Comparison of ENCODE assay signal across 8 mouse cellular contexts in the genomic region with DNA sequence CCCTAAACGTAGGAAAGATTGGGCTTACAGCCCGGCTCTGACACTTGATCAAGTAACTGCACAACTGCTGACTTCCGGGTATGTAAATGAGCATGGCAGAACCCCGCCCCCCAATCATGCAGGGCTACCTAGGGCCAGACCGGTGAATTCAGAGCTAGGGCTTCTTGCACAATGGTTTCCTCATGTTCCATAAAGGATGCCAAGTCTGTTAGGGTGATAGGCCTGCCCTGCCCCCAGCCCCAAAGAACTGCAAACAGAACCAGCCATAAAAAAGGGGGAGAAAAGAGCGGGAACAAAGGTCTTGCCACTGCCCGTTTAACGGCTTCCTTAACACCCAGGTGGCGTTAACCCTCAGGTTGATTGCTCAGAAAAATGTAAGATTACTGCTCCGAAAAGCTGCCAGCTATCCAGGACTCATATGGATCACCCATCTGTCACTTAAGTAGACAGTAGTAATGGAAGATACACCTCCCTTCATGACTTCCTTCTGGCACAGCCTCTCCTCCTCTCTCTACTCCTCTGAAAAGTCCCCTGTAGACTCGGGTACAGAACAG. TPM values are rescaled to one million over a fixed set of nuclear protein-coding genes. Genes with fewer than 3 reads are reported as not detected.
DNase-seq lines count a peak whose midpoint lies in the region; ATAC-seq and TF ChIP-seq lines count a peak whose summit lies in the region.

No protein-coding gene starts in this region.

- no peak overlapping the region for H3K9ac ChIP-seq in heart, embryonic 12.5 days
- H3K9ac ChIP-seq in heart, adult 2 months (ENCODE audit: low read depth, low read length): no peak overlapping the region
- peak overlapping the region; percentile 66 for H3K9ac ChIP-seq in liver, adult 2 months (ENCODE audit: low read depth, low read length)

- peak overlapping the region; percentile 17; the same call in 1 of the 2 replicates for H3K4me2 ChIP-seq in heart, embryonic 12.5 days

- no peak for TF ChIP-seq POLR2A in heart, adult 2 months (IDR thresholded peaks at IDR 0.05; ENCODE audit: insufficient read depth, low read depth, low read length)
- TF ChIP-seq POLR2A in liver, adult 2 months (IDR thresholded peaks at IDR 0.05; ENCODE audit: extremely low read depth, insufficient read depth, low read length): no peak

- peaks cover 5% of the 10 kb centered on the region; the same call in 1 of the 2 replicates for H3K9me3 ChIP-seq in heart, embryonic 12.5 days (replicated peaks)
- no peaks in the 10 kb centered on the region; the same call in 1 of the 2 replicates for H3K9me3 ChIP-seq in G1E (replicated peaks)

- 53% methylated on average over 11 of the region's 11 CpGs for WGBS in heart, embryonic 12.5 days
- WGBS in heart, adult 2 months: 67% methylated on average over 11 of the region's 11 CpGs
- 13% methylated on average over 11 of the region's 11 CpGs for WGBS in liver, adult 2 months

- no peak for TF ChIP-seq EP300 in heart, adult 2 months (IDR thresholded peaks at IDR 0.05; ENCODE audit: insufficient read depth, low read depth, low read length)

- no peak for DNase-seq in heart, adult 2 months
- DNase-seq in G1E (ENCODE audit: low spot score): peak; percentile 26
- peak; percentile 98 for DNase-seq in liver, adult 2 months (ENCODE audit: extremely low read depth, low read depth, low spot score)
- DNase-seq in spleen, postnatal 36 days (ENCODE audit: low spot score in 2 of 2): peak; percentile 63 to 70
- no peak for DNase-seq in left cerebral cortex, adult 9 months (ENCODE audit: low spot score in 2 of 2)
- DNase-seq in left cerebral cortex, postnatal 4 days: no peak

- no peak overlapping the region for H3K27ac ChIP-seq in heart, embryonic 12.5 days (ENCODE audit: poor library complexity, severe bottlenecking)
- H3K27ac ChIP-seq in heart, adult 2 months: no peak overlapping the region
- H3K27ac ChIP-seq in liver, adult 2 months (replicated peaks; ENCODE audit: insufficient read depth, low read depth, low read length): peak overlapping the region; percentile 96

- H3K4me1 ChIP-seq in heart, embryonic 12.5 days (replicated peaks): peaks cover 22% of the 10 kb centered on the region
- peaks cover 4% of the 10 kb centered on the region for H3K4me1 ChIP-seq in heart, adult 2 months (ENCODE audit: control insufficient read depth, insufficient read depth, low read length)
- peaks cover 8% of the 10 kb centered on the region for H3K4me1 ChIP-seq in G1E (ENCODE audit: insufficient read depth, low read depth, low read length)
- H3K4me1 ChIP-seq in liver, adult 2 months (ENCODE audit: control insufficient read depth, insufficient read depth, low read length): peaks cover 21% of the 10 kb centered on the region

- no peak for TF ChIP-seq CTCF in heart, adult 2 months (IDR thresholded peaks at IDR 0.05)
- no peak for TF ChIP-seq CTCF in G1E (IDR thresholded peaks at IDR 0.05; ENCODE audit: low read depth, low read length)
- TF ChIP-seq CTCF in liver, adult 2 months (IDR thresholded peaks at IDR 0.05; ENCODE audit: low read depth, low read length): no peak

- ATAC-seq in heart, embryonic 12.5 days (ENCODE audit: insufficient number of reproducible peaks, low FRiP score): no peak
- ATAC-seq in G1E (ENCODE audit: extremely low read depth, insufficient number of reproducible peaks, low FRiP score, poor library complexity, severe bottlenecking): peak; percentile 72
- 0 out of 2 replicates have a peak, but pooled peaks have one; percentile 52 for ATAC-seq in erythroid progenitor cell, adult 5-6 weeks (replicated peaks; ENCODE audit: low FRiP score, poor library complexity, severe bottlenecking)

- no peaks in the 10 kb centered on the region for H3K27me3 ChIP-seq in heart, embryonic 12.5 days (replicated peaks)
- no peaks in the 10 kb centered on the region for H3K27me3 ChIP-seq in heart, adult 2 months (ENCODE audit: control insufficient read depth, insufficient read depth, low read length)
- H3K27me3 ChIP-seq in G1E (ENCODE audit: insufficient read depth, low read length): peaks cover 18% of the 10 kb centered on the region
- no peaks in the 10 kb centered on the region for H3K27me3 ChIP-seq in liver, adult 2 months (ENCODE audit: control insufficient read depth, insufficient read depth, low read length)

- H3K4me3 ChIP-seq in heart, embryonic 12.5 days: no peak overlapping the region
- H3K4me3 ChIP-seq in heart, adult 2 months: no peak overlapping the region
- H3K4me3 ChIP-seq in G1E (ENCODE audit: low read depth, low read length): no peak overlapping the region; the same call in 1 of the 2 replicates
- no peak overlapping the region for H3K4me3 ChIP-seq in liver, adult 2 months (ENCODE audit: insufficient read depth, low read depth, low read length)

- no peaks in the 10 kb centered on the region for H3K79me2 ChIP-seq in heart, adult 2 months (replicated peaks; ENCODE audit: control insufficient read depth, insufficient read depth, low read length)
- H3K79me2 ChIP-seq in liver, adult 2 months (ENCODE audit: control insufficient read depth, insufficient read depth, low read length): peaks cover 24% of the 10 kb centered on the region; the same call in 1 of the 2 replicates

- H3K36me3 ChIP-seq in heart, embryonic 12.5 days: no peaks in the 10 kb centered on the region
- no peaks in the 10 kb centered on the region for H3K36me3 ChIP-seq in heart, adult 2 months (ENCODE audit: control insufficient read depth, insufficient read depth, low read length)
- H3K36me3 ChIP-seq in G1E (replicated peaks): no peaks in the 10 kb centered on the region
- H3K36me3 ChIP-seq in liver, adult 2 months (ENCODE audit: control insufficient read depth, insufficient read depth, low read length): no peaks in the 10 kb centered on the region

- intact Hi-C loops in heart, adult 2 months (cut with DNase I): no loop called here
- intact Hi-C loops in left cerebral cortex, postnatal 4 days (cut with DNase I): loop anchor here (2.0 kb wide), 1 partner anchor 79 kb away; no protein-coding TSS in a partner anchor

RNA-seq across cellular contexts. Expression of a gene that starts 39.7 kb away (rescaled TPM):
- polyA plus RNA-seq in heart, embryonic 12.5 days (2016; fragmentation: Nextera tagmentation; extraction: Ambion mirVana): 74.3 and 76.4 TPM in 2 replicates
- total RNA-seq in heart, adult 2 months (2021): 10 to 100 TPM; 23.5 to 24.7 TPM
- 22.3 and 24.2 TPM in 2 replicates for polyA plus RNA-seq in heart, adult 2 months (2012; rRNA removed)
- total RNA-seq in G1E (2014; fragmentation: Nextera tagmentation): 22.9 and 33.3 TPM in 2 replicates
- total RNA-seq in G1E (2017): 34.6 and 35.0 TPM in 2 replicates
- 39.4 and 40.7 TPM in 2 replicates for polyA plus RNA-seq in G1E (2012)
- 2.5 and 6.7 TPM in 2 replicates for total RNA-seq in erythroid progenitor cell, adult 5-6 weeks (2015; ENCODE audit: low replicate concordance)
- total RNA-seq in erythroid progenitor cell, adult 5-6 weeks (2017; ENCODE audit: low replicate concordance): 3.3 and 4.7 TPM in 2 replicates
- total RNA-seq in liver, adult 2 months (2014; rRNA removed): 24.3 and 31.0 TPM in 2 replicates
- 32.1 and 44.5 TPM in 2 replicates for polyA plus RNA-seq in liver, adult 2 months (2012; rRNA removed)
- total RNA-seq in left cerebral cortex, postnatal 4 days (2021): 10 to 100 TPM; 60.0 to 63.7 TPM

Comparison
In these comparisons a context has a peak if more than half of its experiments do, and no peak if none do; other contexts are left out.
1. DNase-seq: peak in G1E (single experiment), liver, adult 2 months (single experiment) and spleen, postnatal 36 days (2 of 2); none in heart, adult 2 months (0 of 2), left cerebral cortex, adult 9 months (0 of 2) and left cerebral cortex, postnatal 4 days (single experiment).